Mouse (Mus musculus) olfactory bulb, adult 2 months (tissue): Measurements from ENCODE around the gene Sik1.

Experiments
- CTCF ChIP-seq: fragments of 200-500 bp; IDR thresholded peaks from 2 replicates; pipeline ENCODE4 v1.5.1; 2012; ENCODE audit warnings: low read depth, mild to moderate bottlenecking, low read length, moderate library complexity; ENCODE audit not compliant: insufficient read depth
- POLR2A ChIP-seq: fragments of 200-500 bp; IDR thresholded peaks from 2 replicates; pipeline ENCODE4 v1.6.1; 2012; ENCODE audit warnings: mild to moderate bottlenecking, low read depth, low read length, moderate library complexity; ENCODE audit not compliant: insufficient read depth

DNA sequence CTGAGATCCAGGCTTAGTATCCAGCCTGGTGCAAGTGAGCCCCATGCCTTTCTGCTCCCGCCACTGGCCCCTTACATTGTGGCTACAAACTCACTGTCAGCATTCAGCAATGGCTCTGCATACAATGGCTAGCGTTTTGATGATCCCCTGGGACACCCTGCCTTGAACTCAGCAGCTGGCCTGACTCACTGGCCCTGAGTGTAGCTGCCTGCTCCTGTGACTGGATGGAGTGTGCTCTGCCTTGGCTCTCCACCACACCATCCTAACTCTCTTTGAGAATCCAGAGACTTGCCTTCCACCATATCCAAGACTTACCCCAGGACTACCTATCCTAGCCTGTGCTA is 19.4 kb downstream of the Sik1 start:
- TF ChIP-seq POLR2A (no peak), CTCF (no peak)
